Mouse (Mus musculus) frontal cortex, postnatal 10 days (tissue): ENCODE results near the gene Prokr2.
"Not testable (repeated sequence)": the region's sequence is repeated elsewhere in the genome, so short reads cannot be mapped to it uniquely, and the experiment has no call there.

Experiments
- DNase-seq, 2 experiments: peaks; one replicate each; pipeline ENCODE4 v3.0.0; 2022; ENCODE audit warnings: low spot score in 2 of 2, mixed read lengths in 1 of 2

The Prokr2 gene

DNA sequence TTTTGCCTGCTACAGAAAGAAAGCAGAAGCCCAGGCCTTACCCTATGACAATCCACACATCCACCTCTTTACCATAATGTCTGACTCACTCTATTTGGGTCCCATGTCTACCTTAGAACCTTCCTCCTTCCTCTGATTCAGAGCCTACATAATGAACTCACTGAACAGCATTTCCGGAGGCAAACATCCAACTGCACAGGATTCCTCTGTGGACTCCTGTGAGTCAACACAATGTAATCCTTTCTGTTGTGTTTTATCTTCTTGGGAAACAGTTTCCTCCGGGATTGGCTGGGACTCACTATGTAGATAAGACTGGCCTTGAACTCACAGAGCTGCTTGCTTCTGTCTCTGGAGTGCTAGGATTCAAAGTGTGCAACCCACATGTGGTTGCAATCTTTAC, 44.9 kb downstream of the Prokr2 start:
- DNase-seq, result no peak

- no peak for DNase-seq
Observed at GRCm38 (mm10) chr2:132337202-132337601, 48.0 kb downstream of the Prokr2 start.

GRCm38 (mm10) chr2:132323541-132323940, 61.7 kb downstream of the Prokr2 start:
- no peak for DNase-seq

DNA sequence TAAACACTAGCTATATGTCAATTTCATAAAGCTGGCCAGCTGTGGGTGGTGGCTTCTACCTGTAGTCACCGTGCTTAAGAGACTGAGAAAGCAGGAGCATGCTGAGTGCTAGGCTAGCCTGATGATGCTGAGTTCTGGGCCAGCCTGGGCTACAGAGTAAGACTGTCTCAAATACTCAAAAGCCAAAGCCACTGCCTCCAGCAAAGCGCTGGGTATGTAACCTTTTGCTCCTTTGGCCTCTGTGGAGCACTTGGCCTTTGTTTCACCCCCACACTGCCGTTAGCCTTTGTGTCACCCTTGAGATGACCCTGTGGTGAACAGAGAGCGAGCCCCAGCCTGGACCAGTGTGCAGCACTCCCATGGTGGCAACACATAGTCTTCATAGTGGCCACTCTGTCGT, 64.7 kb downstream of the Prokr2 start:
- DNase-seq, result no peak

- no peak for DNase-seq
Observed at GRCm38 (mm10) chr2:132317178-132317577, 68.1 kb downstream of the Prokr2 start.

DNA sequence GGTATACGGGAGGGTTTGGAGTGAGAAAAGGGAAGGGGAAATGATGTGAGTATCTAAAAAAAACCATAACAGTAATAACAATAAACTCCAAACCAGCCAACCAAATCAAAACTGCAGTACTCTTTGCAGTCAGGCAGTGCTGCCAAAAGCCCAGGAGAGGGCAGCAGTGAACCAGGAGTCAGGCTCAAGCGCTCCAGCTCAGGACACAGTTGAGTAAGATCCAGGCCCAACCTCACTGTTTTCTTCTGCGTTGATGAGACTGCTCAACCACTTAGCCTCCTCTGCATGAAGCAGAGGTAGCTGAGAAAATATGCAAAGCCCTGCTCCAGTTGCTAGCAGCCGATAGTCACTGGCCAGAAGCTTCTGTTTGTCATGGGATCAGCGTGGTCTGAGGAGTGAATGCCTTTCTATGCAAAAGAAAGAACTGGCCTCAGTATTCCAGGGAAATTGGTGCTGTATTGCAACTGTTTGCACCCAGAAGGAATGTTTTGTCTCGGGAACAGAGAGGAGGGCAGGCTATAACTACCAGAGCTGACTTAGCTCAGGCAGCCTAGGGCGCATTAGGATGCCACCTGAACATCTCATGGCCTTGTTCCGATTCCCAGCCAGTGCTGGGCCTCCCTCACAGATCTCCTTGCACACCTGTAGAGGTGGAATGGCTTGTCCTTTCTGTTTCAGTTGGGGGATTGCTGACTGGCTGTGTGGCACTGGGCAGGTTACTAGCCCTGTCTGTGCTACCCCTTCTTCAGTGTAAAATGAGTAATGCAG, 69.0 kb downstream of the Prokr2 start:
- DNase-seq, result peak; percentile 37 to 66

- DNase-seq, result peak in 1 of 2 experiments; percentile 1
Observed at GRCm38 (mm10) chr2:132314057-132314456, 71.2 kb downstream of the Prokr2 start.

- DNase-seq, result no peak
Observed at GRCm38 (mm10) chr2:132313568-132313967, 71.7 kb downstream of the Prokr2 start.

GRCm38 (mm10) chr2:132312616-132313015, 72.6 kb downstream of the Prokr2 start:
- peak in 1 of 2 experiments; percentile 4 for DNase-seq

DNA sequence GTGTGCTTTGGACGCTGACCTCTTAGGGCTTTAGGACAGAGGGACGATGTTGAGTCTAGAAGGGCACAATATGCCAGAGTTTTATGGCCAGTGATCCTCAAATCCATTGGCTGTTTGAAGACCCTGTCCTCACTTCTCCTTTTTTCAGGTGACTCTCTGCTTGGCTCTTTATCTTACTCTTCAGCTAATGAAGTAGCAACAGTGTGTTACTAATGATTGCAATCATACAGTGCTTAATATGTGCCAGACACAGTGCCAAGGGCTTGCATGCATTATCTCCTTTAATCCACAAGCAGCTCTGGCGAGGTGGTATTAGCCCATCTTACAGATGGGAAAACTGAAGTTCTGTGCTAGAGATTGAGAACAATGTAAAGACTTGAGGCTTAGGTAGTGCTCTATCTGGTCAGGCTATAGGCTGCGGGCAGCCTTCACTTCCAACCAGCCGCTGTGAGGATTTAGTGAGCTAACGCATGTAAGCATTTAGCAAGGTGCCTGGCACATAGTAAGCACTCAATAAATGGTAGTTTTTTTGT, 75.8 kb downstream of the Prokr2 start:
- DNase-seq, result no peak

GRCm38 (mm10) chr2:132308829-132309228, 76.4 kb downstream of the Prokr2 start:
- DNase-seq, result no peak

GRCm38 (mm10) chr2:132307213-132307843, 77.9 kb downstream of the Prokr2 start:
- DNase-seq, result no peak

DNA sequence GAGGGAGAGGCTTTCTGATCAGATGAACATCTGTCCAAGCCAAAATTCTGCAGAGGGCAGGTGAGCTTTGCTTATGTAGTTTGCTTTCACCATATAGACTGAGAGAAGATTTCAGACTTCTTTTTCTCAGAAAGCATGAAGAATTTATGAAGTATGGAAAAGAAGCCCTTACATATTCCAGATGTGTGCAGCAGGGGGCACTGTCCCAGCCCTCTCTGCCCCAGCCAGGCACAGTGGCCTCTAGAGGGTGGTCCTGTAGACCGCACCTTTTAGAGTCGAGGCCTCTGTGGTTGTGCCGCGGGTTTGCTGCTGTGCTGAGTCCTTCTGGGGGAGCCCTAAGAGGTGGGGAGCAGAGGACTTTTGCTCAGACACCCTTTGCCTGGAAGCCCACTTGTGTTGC, 79.3 kb downstream of the Prokr2 start:
- no peak for DNase-seq

- DNase-seq, result no peak
Observed at GRCm38 (mm10) chr2:132305165-132305564, 80.1 kb downstream of the Prokr2 start.

DNA sequence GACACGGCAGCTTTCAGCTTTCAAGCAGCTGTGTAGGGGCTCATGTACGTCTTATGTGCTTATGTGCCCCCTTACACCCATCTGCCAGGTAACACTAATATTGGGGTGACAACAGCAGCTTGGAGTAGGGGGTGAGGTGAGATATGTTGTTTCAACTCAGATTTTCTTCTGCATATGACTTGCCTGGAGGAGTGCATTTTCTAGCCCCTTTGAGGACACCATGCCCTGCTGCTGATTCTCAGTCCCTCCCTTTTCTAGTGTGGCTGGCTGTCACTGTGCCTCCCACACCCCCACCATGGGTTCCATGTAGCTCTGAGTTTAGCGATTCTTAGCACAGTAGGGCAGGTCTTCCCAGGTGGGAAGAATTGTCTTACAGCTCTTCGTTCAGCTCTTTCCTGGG, 83.8 kb downstream of the Prokr2 start:
- DNase-seq, result no peak

- DNase-seq, result no peak
Observed at GRCm38 (mm10) chr2:132298250-132298649, 87.0 kb downstream of the Prokr2 start.

DNA sequence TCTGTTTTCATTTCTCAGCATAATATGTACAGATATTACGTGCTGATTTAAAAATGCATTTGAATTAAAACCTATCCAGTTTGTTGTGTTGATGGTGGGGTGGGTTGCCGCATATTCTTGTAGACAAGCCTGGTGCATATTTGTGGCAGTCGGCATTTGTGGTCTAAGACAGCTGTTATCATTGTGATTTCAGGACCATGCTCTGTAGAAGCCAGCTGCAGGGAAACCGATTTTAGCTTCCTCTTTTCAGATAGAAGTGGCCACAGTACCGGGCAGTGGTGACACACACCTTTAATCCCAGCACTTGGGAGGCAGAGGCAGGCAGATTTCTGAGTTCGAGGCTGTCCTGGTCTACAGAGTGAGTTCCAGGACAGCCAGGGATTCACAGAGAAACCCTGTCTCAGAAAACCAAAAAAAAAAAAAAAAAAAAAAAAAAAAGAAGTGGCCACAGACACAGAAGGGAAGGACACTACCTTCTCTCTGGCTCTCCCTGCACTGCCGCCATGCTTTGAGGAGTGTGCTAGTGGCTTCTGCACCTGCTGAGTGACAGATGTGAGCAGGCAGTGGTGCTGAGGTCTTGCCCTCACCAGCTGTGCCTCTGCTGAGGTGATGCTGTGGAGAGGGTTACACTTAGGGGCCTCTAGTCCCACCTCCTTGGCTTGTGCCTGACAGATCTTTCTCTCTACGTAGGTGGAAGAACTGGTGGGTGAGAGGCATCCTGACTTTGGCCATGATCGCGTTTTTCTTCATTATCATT, 91.4 kb downstream of the Prokr2 start:
- no peak for DNase-seq

DNA sequence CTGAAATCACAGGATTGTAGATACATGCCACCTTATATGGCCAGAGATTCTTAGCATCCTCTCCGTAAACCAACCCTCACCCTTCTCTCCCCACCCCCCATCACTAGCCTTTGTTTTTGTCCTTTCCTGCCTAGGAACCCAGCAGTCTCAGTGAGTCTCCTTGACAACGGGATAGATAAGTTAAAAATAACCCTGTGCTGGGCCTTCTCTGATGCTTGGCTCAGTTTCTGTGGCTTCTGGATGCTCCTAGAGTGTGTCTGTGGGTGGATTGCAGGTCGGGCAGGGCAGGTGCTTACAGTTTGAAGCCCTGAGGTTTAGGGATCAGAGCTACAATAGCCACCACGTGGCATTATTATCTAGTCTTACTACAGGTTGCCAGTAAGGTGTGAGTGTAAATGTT, 93.2 kb downstream of the Prokr2 start:
- DNase-seq, result peak in 1 of 2 experiments; percentile 44

DNA sequence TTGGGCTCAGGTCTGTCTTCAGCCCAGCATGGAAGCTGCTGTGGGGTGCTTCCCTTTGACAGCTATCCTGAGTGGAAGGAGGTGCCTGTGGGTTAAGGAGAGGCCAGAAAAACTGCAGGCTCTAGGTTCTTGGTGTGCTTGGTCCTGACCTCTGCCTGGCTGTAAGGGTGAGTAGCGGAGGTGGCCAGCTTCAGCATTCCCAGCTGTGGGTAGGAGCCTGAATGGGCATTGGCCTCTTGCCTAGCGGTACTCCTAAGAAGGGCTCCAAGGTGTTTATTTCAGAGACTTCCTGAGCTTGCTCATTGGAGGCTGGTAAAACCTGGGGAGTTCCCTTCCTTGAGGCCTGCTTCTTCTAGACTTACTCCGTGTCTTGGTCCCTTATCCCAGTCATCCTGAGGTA, 94.0 kb downstream of the Prokr2 start:
- DNase-seq, result no peak

GRCm38 (mm10) chr2:132290808-132291207, 94.4 kb downstream of the Prokr2 start:
- DNase-seq, result no peak

DNA sequence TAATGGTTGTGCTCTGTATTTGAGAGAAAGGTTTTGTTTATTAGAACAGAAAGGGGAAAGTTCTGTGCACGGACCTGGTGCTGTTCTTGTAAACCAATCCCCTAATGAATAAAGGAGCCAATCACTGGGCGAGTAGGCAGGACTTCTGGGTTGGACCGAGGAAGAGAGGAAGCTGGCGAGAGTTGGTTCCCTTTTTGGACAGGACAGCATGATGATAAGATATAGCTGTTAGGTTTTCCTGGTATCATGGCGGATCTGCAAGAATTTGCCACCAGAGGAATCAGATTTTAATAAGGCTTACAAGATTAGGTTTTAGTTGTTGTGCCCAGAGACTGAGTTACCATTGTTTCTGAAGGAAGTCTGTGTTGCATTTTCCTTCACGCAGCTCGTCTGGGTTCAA, 96.0 kb downstream of the Prokr2 start:
- DNase-seq, result not testable (repeated sequence)
